Mouse (Mus musculus) frontal cortex, postnatal 10 days (tissue): ENCODE results near the gene Farp2.

Experiments used
- DNase-seq, 2 experiments: peaks; one replicate each; pipeline ENCODE4 v3.0.0; 2022; ENCODE audit warnings: low spot score in 2 of 2, mixed read lengths in 1 of 2

Farp2 gene

DNA sequence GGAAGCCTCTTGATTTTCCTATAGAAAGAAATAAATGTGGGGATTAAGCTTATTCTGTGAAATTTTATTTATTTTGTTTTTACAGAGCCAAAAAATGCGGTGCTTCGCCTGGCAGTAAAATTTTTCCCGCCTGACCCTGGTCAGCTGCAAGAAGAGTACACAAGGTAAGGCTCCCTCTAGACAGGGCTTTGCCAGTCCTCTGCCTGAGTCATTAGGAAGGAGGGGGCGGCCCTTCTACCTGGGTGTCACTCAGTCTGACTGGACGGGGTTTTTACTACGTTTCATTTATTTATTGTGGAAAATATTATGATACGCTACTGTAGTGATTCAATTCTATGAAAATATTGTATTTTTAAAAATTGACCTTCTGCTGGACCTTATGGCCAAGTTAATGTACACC, 51.3 kb downstream of the Farp2 start:
- no peak for DNase-seq

DNA sequence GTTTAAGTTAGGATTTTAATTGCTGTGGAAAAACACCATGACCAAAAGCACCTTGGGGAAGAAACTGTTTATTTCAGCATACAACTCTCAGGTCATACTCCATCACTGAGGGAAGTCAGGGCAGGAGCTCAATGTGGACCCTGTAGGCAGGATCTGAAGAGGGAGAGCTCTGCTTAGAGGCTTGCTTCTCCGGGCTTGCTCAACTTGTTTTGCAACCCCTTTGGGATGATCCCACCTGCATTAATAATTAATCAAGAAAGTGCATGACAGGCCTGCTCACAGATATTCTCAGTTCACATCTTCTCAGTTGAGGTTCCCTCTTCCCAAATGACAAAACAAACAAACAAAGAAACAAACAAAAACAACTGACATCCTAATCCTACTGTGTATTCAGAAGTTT, 51.8 kb downstream of the Farp2 start:
- DNase-seq = no peak

- DNase-seq = no peak
Observed at GRCm38 (mm10) chr1:93564781-93565180, 52.9 kb downstream of the Farp2 start.

- DNase-seq = no peak
Observed at GRCm38 (mm10) chr1:93567013-93567412, 55.1 kb downstream of the Farp2 start.

DNA sequence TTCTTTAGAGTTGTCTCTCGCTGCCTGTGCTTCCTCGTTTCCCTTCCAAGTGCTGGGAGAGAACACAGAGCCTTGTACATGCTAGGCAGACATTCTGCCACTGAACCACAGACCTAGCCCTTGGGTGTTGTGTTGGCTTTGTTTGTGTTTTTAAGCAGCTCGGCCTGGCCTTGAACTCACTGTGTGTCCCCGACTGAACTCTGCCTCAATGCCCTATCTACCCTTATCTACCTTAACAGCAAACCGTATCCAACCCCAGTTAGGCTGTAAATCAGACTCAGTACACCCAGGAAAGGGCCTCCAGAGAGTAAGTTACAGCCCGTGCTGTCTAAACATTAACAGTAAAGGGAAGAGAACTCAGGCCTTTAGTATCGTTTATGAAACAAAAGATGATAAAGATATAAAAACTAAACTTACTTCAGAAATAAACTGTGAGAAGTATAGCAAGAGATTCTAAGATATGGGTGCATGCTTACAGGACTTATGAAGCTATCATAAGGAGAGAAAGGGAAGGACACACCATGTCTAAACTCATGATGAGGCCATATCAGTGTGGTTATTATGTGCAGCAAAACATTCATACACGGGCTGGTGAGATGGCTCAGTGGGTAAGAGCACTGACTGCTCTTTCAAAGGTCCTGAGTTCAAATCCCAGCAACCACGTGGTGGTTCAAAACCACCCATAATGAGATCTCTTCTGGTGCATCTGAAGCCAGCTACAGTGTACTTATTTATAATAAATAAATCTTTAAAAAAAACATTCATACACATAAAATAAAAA, 56.0 kb downstream of the Farp2 start:
- no peak for DNase-seq

GRCm38 (mm10) chr1:93577066-93577465, 65.2 kb downstream of the Farp2 start:
- DNase-seq = no peak

- no peak for DNase-seq
Observed at GRCm38 (mm10) chr1:93577861-93578260, 66.0 kb downstream of the Farp2 start.

DNA sequence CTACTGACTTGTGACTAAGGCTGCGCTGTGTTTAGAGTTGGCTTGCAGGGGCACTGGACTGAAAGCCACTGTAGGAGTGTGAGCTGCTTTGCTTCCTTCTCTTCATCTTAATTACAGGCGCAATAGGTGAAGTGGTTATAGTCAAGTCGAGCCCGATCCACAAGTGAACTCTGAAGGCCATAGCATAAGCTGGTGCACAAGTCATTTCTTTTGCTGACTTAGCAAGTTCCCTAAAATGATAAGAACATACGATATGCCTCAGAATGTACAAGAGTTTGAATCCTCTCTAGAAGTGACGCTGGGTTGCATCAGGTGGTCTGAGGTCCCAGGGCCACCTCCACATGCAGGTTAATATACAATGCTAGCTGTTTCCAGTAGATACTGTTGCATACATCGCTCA, 69.7 kb downstream of the Farp2 start:
- no peak for DNase-seq

DNA sequence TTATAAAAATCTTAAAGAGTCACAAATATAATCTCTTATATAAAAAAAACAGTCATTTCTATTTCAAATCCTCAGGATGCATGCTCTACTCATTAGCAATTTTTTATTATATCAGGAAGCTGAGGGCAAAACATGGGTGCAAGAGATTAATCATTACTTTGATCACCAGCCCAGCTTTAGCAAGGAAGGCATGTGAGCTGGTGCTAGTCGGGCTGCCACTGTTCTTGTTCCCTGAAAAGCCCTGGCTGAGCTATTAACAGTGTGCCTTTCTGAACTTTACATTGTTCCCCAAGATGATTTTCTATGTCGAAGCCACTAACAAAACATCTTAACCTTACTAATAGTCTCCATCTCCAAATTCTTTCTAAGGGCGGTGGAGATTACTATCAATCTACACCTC, 76.5 kb downstream of the Farp2 start:
- no peak for DNase-seq

GRCm38 (mm10) chr1:93593960-93594359, 82.1 kb downstream of the Farp2 start:
- DNase-seq = no peak

DNA sequence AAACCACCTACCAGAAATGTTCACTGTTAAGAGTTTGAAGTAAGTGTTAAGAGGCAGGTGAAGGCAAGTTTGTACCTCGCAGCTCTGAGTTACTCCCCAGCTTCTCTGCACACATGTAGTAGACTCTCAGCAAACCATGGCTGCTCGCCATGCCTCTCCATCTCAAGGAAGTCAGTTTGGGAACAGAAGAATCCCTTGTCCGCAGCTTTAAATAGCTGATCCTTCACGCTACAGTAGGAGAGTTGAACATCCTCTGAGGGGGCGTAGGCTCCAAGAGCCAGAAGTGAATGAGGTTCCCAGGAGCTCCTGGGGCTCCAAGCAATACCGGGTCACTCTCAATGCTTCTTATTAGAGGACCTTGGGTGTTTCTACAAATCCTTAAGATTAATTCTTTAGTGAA, 84.0 kb downstream of the Farp2 start:
- DNase-seq = no peak

- no peak for DNase-seq
Observed at GRCm38 (mm10) chr1:93602911-93603310, 91.0 kb downstream of the Farp2 start.

GRCm38 (mm10) chr1:93603921-93604320, 92.0 kb downstream of the Farp2 start:
- DNase-seq = no peak

DNA sequence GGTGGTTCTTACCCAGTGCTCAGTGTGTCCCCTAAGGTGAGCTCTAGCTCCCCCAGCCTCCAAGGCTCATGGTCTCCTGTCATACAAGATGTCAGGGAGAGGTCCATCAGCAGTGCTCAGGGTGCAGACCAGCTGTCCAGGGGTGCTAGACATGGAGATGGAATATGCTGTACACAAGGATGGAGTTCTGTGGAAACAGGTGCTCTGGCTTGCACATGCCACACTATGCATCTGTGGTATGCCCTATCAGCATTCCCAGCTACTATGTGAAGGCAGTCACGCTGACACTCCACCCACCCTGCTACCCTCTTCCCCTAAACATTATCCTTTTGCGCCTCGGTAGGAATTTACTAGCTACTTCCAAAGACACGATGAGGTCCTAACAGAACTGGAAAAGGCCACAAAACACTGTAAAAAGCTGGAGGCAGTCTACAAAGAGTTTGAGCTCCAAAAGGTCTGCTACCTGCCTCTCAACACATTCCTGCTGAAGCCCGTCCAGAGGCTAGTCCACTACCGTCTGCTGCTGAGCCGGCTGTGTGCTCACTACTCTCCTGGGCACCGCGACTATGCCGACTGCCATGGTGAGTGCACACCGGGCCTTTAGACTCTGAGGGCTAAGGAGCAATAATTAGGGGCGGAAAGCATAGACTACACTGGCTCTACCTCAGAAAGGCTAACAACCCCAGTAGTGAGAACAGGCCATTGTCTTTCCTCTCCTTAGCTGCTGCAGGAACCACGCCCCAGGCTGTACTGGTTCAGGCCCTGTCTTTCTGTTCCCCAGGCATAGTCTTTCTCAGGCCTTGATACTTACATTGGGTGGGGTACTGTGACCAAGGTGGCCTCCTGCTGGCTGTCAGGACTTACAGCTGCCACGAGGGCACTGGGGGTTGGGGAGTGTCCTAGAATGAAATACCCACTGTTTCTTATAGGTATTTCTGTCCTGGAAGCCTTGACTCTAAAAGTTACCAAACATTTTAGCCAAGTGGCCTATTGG, 95.5 kb downstream of the Farp2 start:
- no peak for DNase-seq

DNA sequence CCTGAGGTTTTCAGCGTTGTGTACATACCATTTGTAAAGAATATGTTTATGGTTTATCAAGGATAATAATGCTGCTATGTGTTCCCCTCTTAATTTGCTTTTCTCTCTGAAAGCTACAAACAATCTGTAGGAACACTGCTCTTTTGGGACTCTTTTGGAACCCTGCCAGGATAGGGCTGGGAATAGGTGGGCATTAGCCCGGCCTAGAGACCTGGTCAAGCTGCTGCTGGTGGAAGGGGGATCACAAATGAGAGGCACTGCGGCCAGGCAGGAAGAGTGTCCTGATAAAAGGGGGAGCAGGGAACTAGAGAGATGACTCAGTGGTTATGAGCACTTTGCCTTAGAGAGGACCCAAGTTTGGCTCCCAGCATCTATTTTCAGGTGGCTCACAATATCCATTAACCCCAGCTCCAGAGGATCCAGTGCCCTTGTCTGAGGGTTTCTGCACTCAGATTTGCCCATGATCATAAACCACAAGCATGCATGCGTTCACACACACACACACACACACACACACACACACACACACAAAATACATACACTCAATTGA, 96.9 kb downstream of the Farp2 start:
- DNase-seq = no peak

GRCm38 (mm10) chr1:93609762-93610161, 97.9 kb downstream of the Farp2 start:
- DNase-seq = no peak

GRCm38 (mm10) chr1:93618059-93618748, 106.3 kb downstream of the Farp2 start:
- no peak for DNase-seq

GRCm38 (mm10) chr1:93618948-93619347, 107.1 kb downstream of the Farp2 start:
- DNase-seq = no peak

GRCm38 (mm10) chr1:93624502-93624901, 112.6 kb downstream of the Farp2 start:
- DNase-seq = no peak

DNA sequence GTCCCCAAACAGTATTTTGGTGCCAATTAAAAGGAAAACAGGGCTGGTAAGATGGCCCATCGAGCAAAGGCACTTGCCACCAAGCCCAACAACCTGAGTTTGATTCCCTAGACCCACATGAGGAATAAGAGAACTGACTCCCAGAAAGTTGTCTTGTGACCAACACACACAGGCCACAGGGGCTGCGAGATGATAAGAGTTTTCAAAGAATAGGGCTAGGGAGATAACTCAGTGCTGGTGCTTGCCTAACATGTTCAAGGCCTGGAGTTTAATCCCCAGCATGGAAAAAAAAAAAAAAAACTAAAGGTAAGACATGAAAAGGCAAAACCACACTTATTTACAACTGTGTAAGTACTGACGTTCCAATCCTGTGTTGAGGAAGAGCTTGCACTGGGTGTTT, 118.9 kb downstream of the Farp2 start:
- DNase-seq = no peak

DNA sequence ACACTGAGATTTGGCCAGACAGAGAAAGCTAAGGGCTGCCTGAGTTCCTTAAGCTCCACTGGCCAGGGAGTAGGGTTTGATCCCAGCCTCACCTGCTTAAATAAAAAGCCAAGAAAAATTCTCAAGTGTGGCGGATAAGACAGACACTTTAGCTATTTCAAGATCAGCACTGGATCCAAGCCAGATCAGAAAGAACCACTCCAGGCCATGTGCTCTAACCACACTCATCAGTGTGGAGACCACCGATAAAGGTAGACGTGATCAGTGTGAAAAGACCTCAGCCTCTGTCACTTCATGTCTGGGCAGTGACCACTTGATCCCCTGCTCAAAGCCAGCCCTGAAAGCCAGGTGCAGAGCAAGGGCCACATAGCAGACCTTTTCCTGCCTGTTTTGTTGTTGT, 120.8 kb downstream of the Farp2 start:
- DNase-seq = no peak

DNA sequence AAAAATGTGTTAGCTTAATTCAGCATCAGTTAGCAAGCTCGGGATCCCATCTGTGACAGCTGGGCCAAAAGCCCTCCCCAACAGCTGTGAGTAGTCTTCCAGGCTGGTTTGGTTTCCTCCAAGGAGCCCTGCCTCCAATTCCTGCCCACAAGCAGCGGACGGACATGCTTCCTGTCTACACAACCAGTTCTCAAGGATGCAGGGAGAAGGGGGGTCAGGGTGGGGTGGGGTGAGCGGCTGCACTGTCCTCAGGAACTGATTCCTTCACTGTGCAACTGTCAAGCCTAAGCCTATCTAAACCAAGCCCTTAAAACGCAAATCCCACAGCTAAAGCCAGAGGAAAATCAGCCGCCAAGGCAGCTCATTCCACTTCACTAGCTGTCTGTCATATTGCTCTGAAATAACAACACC, 122.6 kb downstream of the Farp2 start:
- peak; percentile 43 to 48 for DNase-seq
